Mouse (Mus musculus) stomach, embryonic 14.5 days (tissue): ENCODE results near the gene Mcm8. TPM values are rescaled to one million over a fixed set of nuclear protein-coding genes. Genes with fewer than 3 reads are reported as not detected.

ENCODE experiments used
- ATAC-seq: fragments of 200-750 bp; cut with Nextera tagmentation; 2 replicates; pipeline ENCODE4 v1.8.0; 2017; ENCODE audit warnings: low read depth, moderate TSS enrichment; ENCODE audit not compliant: insufficient number of reproducible peaks, insufficient read depth, low FRiP score
- H3K27ac ChIP-seq: fragments of 300-500 bp; sonication (generic); 2 replicates; pipeline ENCODE4 v1.5.1; 2014; ENCODE audit warnings: mild to moderate bottlenecking, low read length, moderate library complexity, mixed read lengths
- H3K27me3 ChIP-seq: fragments of 300-500 bp; sonication (generic); 2 replicates; pipeline ENCODE4 v1.6.1; 2014; ENCODE audit warnings: low read length, control low read depth, mixed read lengths; ENCODE audit not compliant: control insufficient read depth, insufficient read depth
- H3K36me3 ChIP-seq: fragments of 300-500 bp; sonication (generic); 2 replicates; pipeline ENCODE4 v1.6.1; 2014; ENCODE audit warnings: mild to moderate bottlenecking, control low read depth, low read length, moderate library complexity, mixed read lengths; ENCODE audit not compliant: control insufficient read depth, insufficient read depth
- H3K4me1 ChIP-seq: fragments of 300-500 bp; sonication (generic); 2 replicates; pipeline ENCODE4 v1.6.1; 2014; ENCODE audit warnings: low read length, control low read depth, mixed read lengths; ENCODE audit not compliant: control insufficient read depth, insufficient read depth
- H3K4me2 ChIP-seq: fragments of 300-500 bp; sonication (generic); replicated peaks from 2 replicates; pipeline ENCODE4 v1.6.1; 2014; ENCODE audit warnings: low read depth, low read length, control low read depth
- H3K4me3 ChIP-seq: fragments of 300-500 bp; sonication (generic); 2 replicates; pipeline ENCODE4 v1.5.1; 2014; ENCODE audit warnings: low read depth, low read length, control low read depth
- H3K9ac ChIP-seq: fragments of 300-500 bp; sonication (generic); replicated peaks from 2 replicates; pipeline ENCODE4 v1.6.1; 2014; ENCODE audit warnings: low read depth, mild to moderate bottlenecking, control low read depth, low read length, moderate library complexity, mixed read lengths
- H3K9me3 ChIP-seq: fragments of 300-500 bp; sonication (generic); 2 replicates; pipeline ENCODE4 v1.6.1; 2016; ENCODE audit warnings: low read depth, low read length, control low read depth; ENCODE audit not compliant: control insufficient read depth
- WGBS: fragments of 180-500 bp; shearing (Covaris S2); extraction: QIAGEN DNeasy Blood & Tissue Kit; methylation state at CpG from one replicate; pipeline ENCODE4 v1.1.7; 2014; 5-methylcytosine and 5-hydroxymethylcytosine counted together
- polyA plus RNA-seq: library from polyadenylated mRNA; unstranded; fragments of >200 nt; fragmentation: Nextera tagmentation; extraction: Ambion mirVana; gene quantifications from 2 replicates; pipeline ENCODE4 v1.2.1, GENCODE M21; 2014

Mcm8 gene
- polyA plus RNA-seq, 1 experiment from 2014 or later, result 13.7 TPM

DNA sequence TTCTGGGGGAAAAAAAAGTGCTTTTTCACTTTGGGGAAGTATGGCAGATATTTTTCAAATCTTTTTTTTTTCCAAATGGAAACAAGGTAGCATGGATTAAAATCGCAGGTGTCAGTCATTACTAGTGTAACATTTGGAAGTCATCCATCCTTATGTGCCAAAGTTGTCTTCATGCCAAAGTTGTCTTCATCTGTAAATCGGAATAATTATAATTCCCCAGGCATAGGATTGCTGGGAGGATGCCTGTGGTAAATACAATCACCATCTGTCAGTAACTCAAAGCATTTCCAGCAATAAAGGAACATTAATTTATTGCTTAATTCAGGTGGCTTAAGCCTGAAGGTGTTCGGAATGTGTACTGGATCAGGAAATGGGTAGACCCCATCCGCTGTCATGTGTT is 25.1 kb downstream of the Mcm8 start:
- Histone ChIP-seq H3K9me3 (no peaks in the 10 kb centered on the region), H3K4me1 (no peaks in the 10 kb centered on the region), H3K9ac (no peak overlapping the region), H3K27me3 (no peaks in the 10 kb centered on the region), H3K36me3 (0 out of 2 replicates have a peak, but pooled peaks cover 3% of the 10 kb centered on the region), H3K4me2 (no peak overlapping the region), H3K27ac (no peak overlapping the region), H3K4me3 (no peak overlapping the region)
- no peak for ATAC-seq
- WGBS, result 91% methylated on average over 4 of the region's 4 CpGs

DNA sequence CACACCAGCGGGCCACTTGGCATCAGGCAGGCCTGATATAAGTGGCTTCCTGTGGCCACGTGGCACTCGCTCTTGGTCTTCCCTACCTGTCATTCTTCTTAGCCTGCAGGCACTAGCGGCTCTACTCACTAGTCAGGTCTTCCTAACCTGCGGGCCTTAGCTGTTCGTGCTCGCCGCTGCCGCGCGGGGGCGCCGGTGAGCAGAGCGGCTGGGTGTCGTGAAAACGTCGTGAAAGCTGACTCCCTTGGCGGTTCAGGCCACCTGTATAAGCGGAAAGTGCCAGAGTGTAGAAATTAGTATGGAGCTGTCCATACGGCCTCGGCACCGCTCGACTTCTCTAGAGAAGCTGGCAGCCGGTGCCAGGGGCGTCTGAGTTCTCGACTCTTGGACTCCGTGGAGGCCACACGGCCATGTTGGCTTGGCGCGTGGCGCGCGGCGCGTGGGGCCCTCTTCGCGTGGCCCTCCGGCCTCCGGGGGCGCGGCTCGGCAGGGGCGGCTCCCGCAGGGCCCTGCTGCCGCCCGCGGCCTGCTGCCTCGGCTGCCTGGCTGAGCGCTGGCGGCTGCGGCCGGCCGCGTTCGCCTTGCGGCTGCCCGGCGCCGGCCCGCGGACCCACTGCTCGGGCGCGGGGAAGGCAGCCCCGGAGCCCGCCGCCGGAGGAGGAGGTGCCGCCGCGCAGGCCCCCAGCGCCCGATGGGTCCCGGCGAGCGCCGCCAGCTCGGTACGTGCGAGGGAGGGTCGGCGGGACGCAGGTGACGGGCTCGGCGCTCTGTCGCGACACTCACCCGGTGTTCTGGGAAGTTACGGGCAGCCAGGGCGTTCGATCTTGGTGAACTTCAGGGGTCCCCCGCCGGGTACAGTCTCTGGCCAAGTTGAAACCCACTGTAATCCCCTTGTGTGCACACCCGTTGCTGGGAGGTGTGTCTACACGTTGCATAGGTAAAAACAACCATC is 30.7 kb downstream of the Mcm8 start, which contains the start of gene Crls1:
Gene Crls1 (plus strand): TSS at position 260 of the 952 bp plus-strand sequence.
- Histone ChIP-seq H3K9ac (peak within 1 kb of the TSS; percentile 92), H3K4me1 (peaks cover 8% of the 10 kb centered on the region; the same call in 1 of the 2 replicates), H3K4me2 (peak within 1 kb of the TSS; percentile 73), H3K27ac (peak within 1 kb of the TSS; percentile 76), H3K36me3 (peaks cover 12% of the 10 kb centered on the region; the same call in 1 of the 2 replicates), H3K4me3 (peak within 1 kb of the TSS; percentile 78), H3K27me3 (no peaks in the 10 kb centered on the region), H3K9me3 (no peaks in the 10 kb centered on the region)
- peak; percentile 86 for ATAC-seq
- under 1% methylated on average over 96 of the region's 96 CpGs for WGBS

- H3K27me3 ChIP-seq, result no peaks in the 10 kb centered on the region
- peak overlapping the region; percentile 78 for H3K4me3 ChIP-seq
- WGBS, result 26% methylated on average over 7 of the region's 7 CpGs
- H3K36me3 ChIP-seq, result peaks cover 12% of the 10 kb centered on the region; the same call in 1 of the 2 replicates
- H3K27ac ChIP-seq, result no peak overlapping the region
- H3K4me2 ChIP-seq, result peak overlapping the region; percentile 73
- no peaks in the 10 kb centered on the region for H3K9me3 ChIP-seq
- peaks cover 8% of the 10 kb centered on the region; the same call in 1 of the 2 replicates for H3K4me1 ChIP-seq
- H3K9ac ChIP-seq, result peak overlapping the region; percentile 92
- no peak for ATAC-seq
These were observed 31.6 kb downstream of the Mcm8 start for GRCm38 (mm10) chr2:132847581-132847980.

GRCm38 (mm10) chr2:132848361-132848760 is 32.4 kb downstream of the Mcm8 start:
- Histone ChIP-seq H3K9me3 (no peaks in the 10 kb centered on the region), H3K4me3 (no peak overlapping the region), H3K9ac (no peak overlapping the region), H3K4me1 (peaks cover 8% of the 10 kb centered on the region; the same call in 1 of the 2 replicates), H3K27ac (no peak overlapping the region), H3K36me3 (peaks cover 12% of the 10 kb centered on the region; the same call in 1 of the 2 replicates), H3K4me2 (peak overlapping the region; percentile 73; the same call in 1 of the 2 replicates), H3K27me3 (no peaks in the 10 kb centered on the region)
- WGBS, result 91% methylated on average over 4 of the region's 4 CpGs
- ATAC-seq, result no peak

DNA sequence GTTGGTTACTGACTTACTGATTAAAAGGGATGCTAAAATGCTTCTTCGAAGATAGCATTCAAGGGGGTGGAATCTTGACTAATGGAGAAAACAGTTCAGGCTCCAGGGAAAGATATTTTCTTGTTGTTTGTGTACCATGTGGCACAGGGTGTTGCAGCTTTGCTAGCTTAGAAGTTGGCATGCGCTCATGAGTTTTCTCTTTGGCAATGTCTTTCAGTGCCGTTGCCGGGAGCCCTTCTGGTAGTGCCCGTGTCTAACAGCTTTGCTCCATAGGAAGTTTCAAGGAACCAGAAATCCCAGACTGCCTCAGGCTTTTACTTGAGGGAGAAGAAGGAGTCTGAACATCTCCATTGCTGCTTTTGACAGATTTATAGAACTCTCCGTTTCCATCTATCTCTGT is 33.2 kb downstream of the Mcm8 start:
- ATAC-seq, result no peak
- peaks cover 8% of the 10 kb centered on the region; the same call in 1 of the 2 replicates for H3K4me1 ChIP-seq
- no peaks in the 10 kb centered on the region for H3K27me3 ChIP-seq
- WGBS, result 90% methylated on average over 6 of the region's 6 CpGs
- H3K9ac ChIP-seq, result no peak overlapping the region
- H3K36me3 ChIP-seq, result peaks cover 14% of the 10 kb centered on the region; the same call in 1 of the 2 replicates
- H3K4me2 ChIP-seq, result no peak overlapping the region
- H3K27ac ChIP-seq, result no peak overlapping the region
- H3K9me3 ChIP-seq, result no peaks in the 10 kb centered on the region
- H3K4me3 ChIP-seq, result no peak overlapping the region

- no peak overlapping the region for H3K4me3 ChIP-seq
- H3K27me3 ChIP-seq, result no peaks in the 10 kb centered on the region
- H3K4me2 ChIP-seq, result no peak overlapping the region
- 92% methylated on average over 1 of the region's 1 CpGs for WGBS
- ATAC-seq, result no peak
- H3K4me1 ChIP-seq, result peaks cover under 1% of the 10 kb centered on the region; the same call in 1 of the 2 replicates
- no peak overlapping the region for H3K9ac ChIP-seq
- no peak overlapping the region for H3K27ac ChIP-seq
- peaks cover 15% of the 10 kb centered on the region; the same call in 1 of the 2 replicates for H3K36me3 ChIP-seq
- H3K9me3 ChIP-seq, result no peaks in the 10 kb centered on the region
These were observed 37.1 kb downstream of the Mcm8 start for GRCm38 (mm10) chr2:132853051-132853450.

- ATAC-seq, result no peak
- Histone ChIP-seq H3K4me1 (no peaks in the 10 kb centered on the region), H3K27me3 (no peaks in the 10 kb centered on the region), H3K9me3 (no peaks in the 10 kb centered on the region), H3K4me3 (no peak overlapping the region), H3K9ac (no peak overlapping the region), H3K4me2 (no peak overlapping the region), H3K27ac (no peak overlapping the region), H3K36me3 (peaks cover 5% of the 10 kb centered on the region; the same call in 1 of the 2 replicates)
- 87% methylated on average over 5 of the region's 5 CpGs for WGBS
These were observed 40.4 kb downstream of the Mcm8 start for GRCm38 (mm10) chr2:132856333-132856732.

- Histone ChIP-seq H3K27ac (no peak overlapping the region), H3K4me1 (no peaks in the 10 kb centered on the region), H3K9me3 (no peaks in the 10 kb centered on the region), H3K36me3 (peaks cover 6% of the 10 kb centered on the region; the same call in 1 of the 2 replicates), H3K4me2 (no peak overlapping the region), H3K9ac (no peak overlapping the region), H3K4me3 (no peak overlapping the region), H3K27me3 (no peaks in the 10 kb centered on the region)
- no peak for ATAC-seq
These were observed 44.5 kb downstream of the Mcm8 start for GRCm38 (mm10) chr2:132860435-132860834.
